Mouse (Mus musculus): ENCODE measurements at regions not wholly inside any gene's neighbourhood (a gene's known extent, or its start where the extent isn't known, plus 50 kb on each side); places are given as distances from the start of the nearest gene placed in this dataset.

DNA sequence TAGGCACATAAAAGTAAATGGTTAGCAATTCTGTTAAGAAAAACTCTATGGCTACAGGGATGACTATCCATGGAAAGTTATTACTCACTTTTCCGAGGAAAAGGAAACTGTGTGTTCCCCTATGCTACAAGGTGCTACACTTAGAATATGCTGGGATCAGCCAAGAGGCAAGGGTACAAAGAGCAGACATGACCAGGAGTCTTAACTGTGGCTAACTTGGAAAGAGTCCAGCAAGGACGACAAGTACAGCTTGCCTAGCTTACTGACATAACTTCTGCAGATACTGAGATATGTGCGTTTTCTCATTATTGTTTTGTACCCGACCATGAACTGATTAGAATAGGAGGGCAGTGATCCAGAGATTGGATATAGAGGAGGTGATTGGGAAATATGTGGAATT lies 296.4 kb downstream of the Gm16223 start:
- TF ChIP-seq CTCF (IDR thresholded peaks at IDR 0.05): no peak
- H3K27ac ChIP-seq: no peak overlapping the region
- no peak overlapping the region for H3K4me3 ChIP-seq
- no peak for DNase-seq (ENCODE audit: extremely low spot score in 1 of 2, low spot score in 2 of 2)
- intact Hi-C loops (cut with DNase I): no loop called here

DNA sequence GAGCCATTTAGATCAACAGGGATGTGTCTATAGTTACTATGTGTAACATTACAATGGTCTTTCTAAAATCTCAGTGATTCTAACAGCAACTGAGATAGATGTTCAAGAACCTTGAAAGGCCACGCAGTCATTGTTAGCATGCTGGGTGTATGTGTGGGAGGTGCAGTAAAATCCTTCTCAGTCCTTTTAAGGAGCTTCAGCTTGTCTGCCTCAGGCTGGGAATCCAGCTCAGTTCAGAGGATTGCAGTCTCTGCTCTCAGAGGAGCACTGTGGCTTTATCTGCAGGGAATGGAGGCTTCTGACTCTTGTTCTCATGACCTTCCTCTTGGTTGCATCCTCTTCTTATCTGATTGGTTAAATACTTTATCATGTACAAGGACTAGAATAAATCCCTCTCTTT lies 320.2 kb downstream of the Gm16223 start:
- H3K27ac ChIP-seq: peak overlapping the region; percentile 40; the same call in 1 of the 2 replicates
- no peak for TF ChIP-seq CTCF (IDR thresholded peaks at IDR 0.05)
- intact Hi-C loops (cut with DNase I): no loop called here
- H3K4me3 ChIP-seq: no peak overlapping the region
- DNase-seq (ENCODE audit: extremely low spot score in 1 of 2, low spot score in 2 of 2): peak; percentile 11 to 15

GRCm38 (mm10) chr5:42396695-42397094 lies 328.9 kb downstream of the Gm16223 start:
- intact Hi-C loops (cut with DNase I): no loop called here
- no peak overlapping the region for H3K4me3 ChIP-seq
- DNase-seq (ENCODE audit: extremely low spot score in 1 of 2, low spot score in 2 of 2): no peak
- no peak for TF ChIP-seq CTCF (IDR thresholded peaks at IDR 0.05)
- no peak overlapping the region for H3K27ac ChIP-seq

GRCm38 (mm10) chr5:42409981-42410380 lies 342.2 kb downstream of the Gm16223 start:
- DNase-seq (ENCODE audit: extremely low spot score in 1 of 2, low spot score in 2 of 2): no peak
- intact Hi-C loops (cut with DNase I): loop anchor here (5.0 to 10.0 kb wide), 4 partner anchors 138 to 972 kb away; no protein-coding TSS in a partner anchor
- H3K4me3 ChIP-seq: no peak overlapping the region
- H3K27ac ChIP-seq: no peak overlapping the region
- no peak for TF ChIP-seq CTCF (IDR thresholded peaks at IDR 0.05)

DNA sequence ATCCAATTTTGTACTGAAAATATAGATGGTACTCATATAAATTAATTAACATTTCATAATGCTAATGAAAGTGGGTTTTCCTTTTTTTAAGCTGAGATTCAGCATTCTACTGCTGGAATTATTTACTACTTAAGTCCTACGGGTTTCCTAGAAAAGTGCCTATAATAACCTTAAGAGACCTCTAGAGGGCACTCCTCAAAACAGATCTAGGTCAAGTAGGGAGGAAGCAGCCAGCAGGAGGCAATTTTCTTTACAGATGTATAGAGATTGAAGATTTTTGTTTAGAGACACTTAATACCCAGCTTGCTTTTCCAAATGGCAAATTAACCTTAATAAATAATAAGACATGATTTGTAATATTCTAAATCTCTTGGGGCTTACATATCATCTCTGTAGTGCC lies 344.5 kb downstream of the Gm16223 start:
- TF ChIP-seq CTCF (IDR thresholded peaks at IDR 0.05): peak; percentile 64
- DNase-seq (ENCODE audit: extremely low spot score in 1 of 2, low spot score in 2 of 2): no peak
- Histone ChIP-seq H3K27ac (no peak overlapping the region), H3K4me3 (no peak overlapping the region)
- intact Hi-C loops (cut with DNase I): loop anchor here (5.0 to 10.0 kb wide), 4 partner anchors 140 to 970 kb away; no protein-coding TSS in a partner anchor

DNA sequence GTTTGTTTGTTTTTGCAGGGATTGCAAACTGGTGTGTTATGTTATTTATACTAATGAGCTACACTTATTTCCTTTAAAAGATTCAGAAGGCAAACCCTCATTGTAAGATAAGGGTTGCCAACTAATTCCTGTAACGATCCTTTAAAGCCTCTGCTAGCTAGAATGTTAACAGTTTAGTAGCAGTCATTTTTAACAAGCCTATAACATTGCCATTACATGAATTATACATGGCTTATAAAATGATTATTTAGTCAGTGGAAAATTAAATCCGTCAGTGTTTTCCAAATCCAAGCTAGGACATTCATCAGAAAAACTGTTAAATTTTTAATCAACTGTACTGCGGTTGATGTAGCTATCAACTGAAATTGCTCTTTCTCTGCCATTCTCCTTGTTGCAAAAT lies 358.1 kb downstream of the Gm16223 start:
- intact Hi-C loops (cut with DNase I): no loop called here
- TF ChIP-seq CTCF (IDR thresholded peaks at IDR 0.05): no peak
- no peak overlapping the region for H3K4me3 ChIP-seq
- DNase-seq (ENCODE audit: extremely low spot score in 1 of 2, low spot score in 2 of 2): no peak
- H3K27ac ChIP-seq: no peak overlapping the region

GRCm38 (mm10) chr5:42433147-42433546 lies 365.4 kb downstream of the Gm16223 start:
- no peak overlapping the region for H3K27ac ChIP-seq

GRCm38 (mm10) chr5:42448644-42449043 lies 380.9 kb downstream of the Gm16223 start:
- H3K4me3 ChIP-seq: no peak overlapping the region
- TF ChIP-seq CTCF (IDR thresholded peaks at IDR 0.05): no peak
- no peak overlapping the region for H3K27ac ChIP-seq
- DNase-seq (ENCODE audit: extremely low spot score in 1 of 2, low spot score in 2 of 2): no peak
- intact Hi-C loops (cut with DNase I): no loop called here

More at GRCm38 (mm10) chr5:42433147-42433546, 365.4 kb downstream of the Gm16223 start:
- DNase-seq (ENCODE audit: extremely low spot score in 1 of 2, low spot score in 2 of 2): no peak
- intact Hi-C loops (cut with DNase I): no loop called here
- H3K4me3 ChIP-seq: no peak overlapping the region
- no peak for TF ChIP-seq CTCF (IDR thresholded peaks at IDR 0.05)

- no peak for TF ChIP-seq CTCF (IDR thresholded peaks at IDR 0.05)
Measured at GRCm38 (mm10) chr5:42449581-42449980, 381.8 kb downstream of the Gm16223 start.

DNA sequence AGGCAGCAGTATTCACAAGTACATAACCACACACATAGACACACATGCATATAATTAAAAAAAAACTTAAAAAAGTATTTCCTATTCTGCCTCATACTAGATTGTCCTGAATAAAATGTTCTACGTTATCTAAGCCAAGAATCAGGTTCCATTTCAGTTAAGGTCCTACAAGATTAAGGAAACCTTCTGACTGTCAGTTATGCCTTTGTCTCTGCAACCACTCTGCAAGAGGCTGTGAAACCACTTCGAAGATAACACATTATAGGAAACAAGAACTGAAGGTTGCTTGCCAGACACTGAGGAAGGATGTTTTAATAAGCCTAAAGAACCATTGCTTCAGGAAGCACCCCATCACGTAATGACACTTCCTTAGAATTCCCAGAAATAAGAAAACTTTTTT lies 385.9 kb downstream of the Gm16223 start:
- intact Hi-C loops (cut with DNase I): no loop called here
- no peak for DNase-seq (ENCODE audit: extremely low spot score in 1 of 2, low spot score in 2 of 2)
- no peak for TF ChIP-seq CTCF (IDR thresholded peaks at IDR 0.05)
- Histone ChIP-seq H3K4me3 (no peak overlapping the region), H3K27ac (no peak overlapping the region)

More at GRCm38 (mm10) chr5:42449581-42449980, 381.8 kb downstream of the Gm16223 start:
- no peak for DNase-seq (ENCODE audit: extremely low spot score in 1 of 2, low spot score in 2 of 2)
- intact Hi-C loops (cut with DNase I): no loop called here
- H3K4me3 ChIP-seq: no peak overlapping the region
- H3K27ac ChIP-seq: no peak overlapping the region

- TF ChIP-seq CTCF (IDR thresholded peaks at IDR 0.05): no peak
- no peak overlapping the region for H3K4me3 ChIP-seq
- DNase-seq (ENCODE audit: extremely low spot score in 1 of 2, low spot score in 2 of 2): no peak
- no peak overlapping the region for H3K27ac ChIP-seq
- intact Hi-C loops (cut with DNase I): no loop called here
Measured at GRCm38 (mm10) chr5:42461195-42461594, 393.4 kb downstream of the Gm16223 start.

- DNase-seq (ENCODE audit: extremely low spot score in 1 of 2, low spot score in 2 of 2): no peak
Measured at GRCm38 (mm10) chr5:42464814-42465213, 397.1 kb downstream of the Gm16223 start.

GRCm38 (mm10) chr5:42473493-42473892 lies 405.7 kb downstream of the Gm16223 start:
- no peak for DNase-seq (ENCODE audit: extremely low spot score in 1 of 2, low spot score in 2 of 2)
- Histone ChIP-seq H3K27ac (no peak overlapping the region), H3K4me3 (no peak overlapping the region)
- intact Hi-C loops (cut with DNase I): no loop called here
- no peak for TF ChIP-seq CTCF (IDR thresholded peaks at IDR 0.05)

More at GRCm38 (mm10) chr5:42464814-42465213, 397.1 kb downstream of the Gm16223 start:
- H3K27ac ChIP-seq: no peak overlapping the region
- no peak for TF ChIP-seq CTCF (IDR thresholded peaks at IDR 0.05)
- no peak overlapping the region for H3K4me3 ChIP-seq
- intact Hi-C loops (cut with DNase I): no loop called here
